Mouse (Mus musculus) midbrain, embryonic 12.5 days (tissue): ENCODE data around the gene Dynlt1b. TPM values are rescaled to one million over a fixed set of nuclear protein-coding genes. Genes with fewer than 3 reads are reported as not detected.
"Not testable (repeated sequence)": the region's sequence is repeated elsewhere in the genome, so short reads cannot be mapped to it uniquely, and the experiment has no call there.

Experiments
- ATAC-seq: fragments of 200-750 bp; cut with Nextera tagmentation; 2 replicates; pipeline ENCODE4 v1.8.0; 2017; ENCODE audit warnings: low read depth, moderate TSS enrichment, moderate library complexity; ENCODE audit not compliant: low FRiP score
- H3K27ac ChIP-seq: fragments of 300-500 bp; sonication (generic); replicated peaks from 2 replicates; pipeline ENCODE4 v1.5.1; 2016; ENCODE audit warnings: mild to moderate bottlenecking
- H3K27me3 ChIP-seq: fragments of 300-500 bp; sonication (generic); 2 replicates; pipeline ENCODE4 v1.6.1; 2016; ENCODE audit warnings: mild to moderate bottlenecking
- H3K36me3 ChIP-seq: fragments of 300-500 bp; sonication (generic); 2 replicates; pipeline ENCODE4 v1.6.1; 2016
- H3K4me1 ChIP-seq: fragments of 300-500 bp; sonication (generic); 2 replicates; pipeline ENCODE4 v1.6.1; 2016
- H3K4me2 ChIP-seq: fragments of 300-500 bp; sonication (generic); replicated peaks from 2 replicates; pipeline ENCODE4 v1.6.1; 2016; ENCODE audit warnings: mild to moderate bottlenecking, moderate library complexity
- H3K4me3 ChIP-seq: fragments of 300-500 bp; sonication (generic); 2 replicates; pipeline ENCODE4 v1.5.1; 2016; ENCODE audit warnings: mild to moderate bottlenecking
- H3K9ac ChIP-seq: fragments of 300-500 bp; sonication (generic); replicated peaks from 2 replicates; pipeline ENCODE4 v1.6.1; 2016; ENCODE audit warnings: mild to moderate bottlenecking, moderate library complexity
- H3K9me3 ChIP-seq: fragments of 300-500 bp; sonication (generic); 2 replicates; pipeline ENCODE4 v1.6.1; 2016; ENCODE audit warnings: mild to moderate bottlenecking
- WGBS: fragments of 180-500 bp; shearing (Covaris S2); methylation state at CpG from one replicate; pipeline ENCODE4 v1.1.7; 2016; 5-methylcytosine and 5-hydroxymethylcytosine counted together
- polyA plus RNA-seq: library from polyadenylated mRNA; unstranded; fragments of >200 nt; fragmentation: Nextera tagmentation; extraction: Ambion mirVana; gene quantifications from 2 replicates; pipeline ENCODE4 v1.2.1, GENCODE M21; 2016

Gene Dynlt1b
- polyA plus RNA-seq, 1 experiment from 2014 or later: 776 TPM

GRCm38 (mm10) chr17:6399281-6400096 is 30.4 kb upstream of the Dynlt1b start:
- 13% methylated on average over 8 of the region's 13 CpGs for WGBS
- not testable (repeated sequence) for H3K27me3 ChIP-seq, H3K36me3 ChIP-seq, H3K4me1 ChIP-seq, H3K4me3 ChIP-seq, H3K9ac ChIP-seq, H3K9me3 ChIP-seq
- peak overlapping the region; percentile 89 for H3K27ac ChIP-seq
- H3K4me2 ChIP-seq: 0 out of 2 replicates have a peak overlapping the region, but pooled peaks have one; percentile 1
- ATAC-seq: peak; percentile 96

DNA sequence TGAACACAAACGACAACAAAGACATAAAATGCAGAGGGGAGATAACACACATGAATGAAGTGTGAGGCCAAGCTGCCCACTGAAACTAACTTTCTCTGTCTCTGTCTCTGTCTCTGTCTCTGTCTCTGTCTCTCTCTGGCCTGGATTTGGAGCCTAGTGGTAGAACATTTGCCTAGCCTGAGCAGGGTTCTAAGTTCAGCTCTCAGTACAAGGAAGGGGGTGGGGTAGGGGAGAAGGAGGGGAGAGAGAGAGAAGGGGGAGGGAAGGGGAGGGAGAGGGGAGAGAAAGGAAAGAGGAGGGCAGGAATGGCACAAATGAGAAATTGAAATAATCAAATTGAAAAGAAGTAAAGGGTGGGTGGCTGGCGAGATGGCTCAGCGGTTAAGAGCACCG is 29.8 kb upstream of the Dynlt1b start:
- H3K27ac ChIP-seq: peak overlapping the region; percentile 89
- 66% methylated on average over 4 of the region's 4 CpGs for WGBS
- H3K9ac ChIP-seq: not testable (repeated sequence)

GRCm38 (mm10) chr17:6404493-6404892 is 25.4 kb upstream of the Dynlt1b start:
- not testable (repeated sequence) for H3K4me2 ChIP-seq, H3K27ac ChIP-seq, H3K27me3 ChIP-seq, H3K9ac ChIP-seq, H3K36me3 ChIP-seq, H3K4me1 ChIP-seq, ATAC-seq, H3K9me3 ChIP-seq, H3K4me3 ChIP-seq
- WGBS: 39% methylated on average over 1 of the region's 1 CpGs

More for the DNA sequence above, 29.8 kb upstream of the Dynlt1b start:
- H3K4me2 ChIP-seq: 0 out of 2 replicates have a peak overlapping the region, but pooled peaks have one; percentile 1
- not testable (repeated sequence) for H3K9me3 ChIP-seq, H3K36me3 ChIP-seq, H3K27me3 ChIP-seq, H3K4me3 ChIP-seq, H3K4me1 ChIP-seq
- ATAC-seq: peak; percentile 73

DNA sequence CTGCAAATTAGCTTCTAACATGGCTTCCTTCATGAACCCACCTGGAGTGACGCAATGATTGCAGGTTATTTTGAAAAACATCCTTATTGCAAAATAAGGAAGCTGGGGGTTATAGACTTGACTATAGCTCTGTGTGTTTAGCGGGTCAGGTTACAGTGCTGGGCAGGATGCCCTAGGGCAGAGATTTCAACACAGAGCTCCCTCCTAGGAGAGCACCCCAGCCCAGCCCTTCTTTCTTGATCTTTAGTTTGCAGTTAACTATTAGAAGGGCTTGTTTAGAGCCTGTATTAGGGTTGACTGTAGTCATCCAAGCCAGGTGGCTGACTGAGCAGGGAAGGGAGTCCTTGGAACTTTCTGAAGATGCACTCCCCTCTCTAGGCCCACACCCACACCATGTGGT is 22.9 kb upstream of the Dynlt1b start:
- not testable (repeated sequence) for H3K4me3 ChIP-seq, H3K4me2 ChIP-seq, H3K9ac ChIP-seq, H3K4me1 ChIP-seq, H3K27ac ChIP-seq, H3K9me3 ChIP-seq, ATAC-seq, H3K36me3 ChIP-seq, H3K27me3 ChIP-seq
- WGBS: 73% methylated on average over 1 of the region's 2 CpGs

DNA sequence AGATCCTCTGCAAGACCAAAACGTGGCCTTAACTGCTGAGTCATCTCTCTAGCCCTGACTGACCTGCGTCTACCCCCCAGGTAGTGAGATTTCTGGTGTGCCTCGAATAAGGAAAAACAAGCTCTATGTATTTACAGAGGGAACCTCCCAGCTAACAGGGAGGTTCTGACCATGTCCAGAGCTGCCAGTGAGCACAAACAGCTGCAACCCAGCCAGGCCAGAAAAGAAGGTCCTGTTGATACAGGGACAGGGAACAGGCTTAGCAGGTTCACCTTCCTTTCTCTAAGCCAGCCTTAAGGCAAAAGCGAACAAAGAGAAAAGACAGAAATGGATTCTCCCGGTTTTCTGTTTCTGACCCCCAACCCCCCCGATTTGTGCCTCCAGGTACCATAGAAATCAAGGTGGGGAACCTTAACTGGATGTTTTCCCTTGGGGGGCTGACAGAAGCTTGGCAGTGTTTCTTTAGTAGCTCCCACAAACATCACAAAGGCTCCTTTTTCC is 19.1 kb upstream of the Dynlt1b start:
- not testable (repeated sequence) for H3K4me2 ChIP-seq, H3K36me3 ChIP-seq, H3K4me3 ChIP-seq, H3K27me3 ChIP-seq, H3K4me1 ChIP-seq, ATAC-seq, H3K9me3 ChIP-seq, H3K9ac ChIP-seq, H3K27ac ChIP-seq
- WGBS: 60% methylated on average over 6 of the region's 6 CpGs

- 35% methylated on average over 6 of the region's 7 CpGs for WGBS
- H3K9me3 ChIP-seq, ATAC-seq, H3K4me1 ChIP-seq, H3K9ac ChIP-seq, H3K4me3 ChIP-seq, H3K4me2 ChIP-seq, H3K27ac ChIP-seq, H3K27me3 ChIP-seq, H3K36me3 ChIP-seq: not testable (repeated sequence)
Observed at GRCm38 (mm10) chr17:6417118-6417517, 12.8 kb upstream of the Dynlt1b start.

- not testable (repeated sequence) for H3K27me3 ChIP-seq, H3K36me3 ChIP-seq, H3K9ac ChIP-seq, ATAC-seq, H3K4me3 ChIP-seq, H3K9me3 ChIP-seq, H3K27ac ChIP-seq, H3K4me2 ChIP-seq, H3K4me1 ChIP-seq
- 96% methylated on average over 2 of the region's 2 CpGs for WGBS
Observed at GRCm38 (mm10) chr17:6420557-6420956, 9.4 kb upstream of the Dynlt1b start.

DNA sequence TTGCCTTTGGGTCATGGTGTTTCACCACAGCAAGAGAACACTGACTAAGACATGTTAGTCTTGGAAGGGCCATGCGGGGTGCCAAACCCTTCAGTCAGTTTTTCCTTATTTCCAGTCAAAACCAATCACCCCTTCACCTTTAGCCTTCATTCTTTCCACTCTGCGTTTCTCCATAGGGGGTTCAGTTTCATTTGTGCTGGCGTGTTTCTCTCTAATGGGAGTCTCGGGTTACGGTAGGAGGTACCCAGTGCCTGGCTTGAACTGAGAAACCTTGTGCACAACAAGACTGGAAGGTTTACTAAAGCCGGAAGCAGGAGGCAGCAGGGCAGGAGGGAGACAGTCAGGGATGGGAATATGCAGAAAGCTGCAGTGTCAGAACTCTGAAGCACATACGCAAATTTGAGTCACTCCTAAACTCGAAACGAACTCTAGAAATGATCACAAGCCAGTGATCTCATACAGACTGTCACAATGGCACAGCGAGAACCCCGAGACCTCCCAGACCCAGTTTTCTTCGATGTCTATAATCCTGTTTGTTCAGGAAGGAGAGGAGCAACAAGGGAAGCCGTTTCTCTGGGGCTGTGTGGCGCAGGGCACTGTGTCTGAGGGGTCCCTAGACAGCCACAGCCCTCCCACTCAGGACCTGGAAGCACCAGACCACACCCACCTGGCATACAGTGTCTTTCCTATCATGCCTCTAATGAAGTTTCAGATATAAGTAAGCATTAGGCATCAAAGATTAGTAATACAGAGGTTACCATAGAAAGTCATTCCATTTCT is 8.2 kb upstream of the Dynlt1b start:
- not testable (repeated sequence) for H3K9me3 ChIP-seq, H3K9ac ChIP-seq, H3K4me2 ChIP-seq, H3K27me3 ChIP-seq, H3K36me3 ChIP-seq, H3K4me3 ChIP-seq, H3K4me1 ChIP-seq, H3K27ac ChIP-seq
- 32% methylated on average over 13 of the region's 14 CpGs for WGBS
- ATAC-seq: peak; percentile 61; the same call in 1 of the 2 replicates

- not testable (repeated sequence) for H3K27me3 ChIP-seq, H3K4me2 ChIP-seq, H3K9ac ChIP-seq, H3K9me3 ChIP-seq, H3K27ac ChIP-seq, H3K4me3 ChIP-seq, H3K36me3 ChIP-seq, H3K4me1 ChIP-seq
- ATAC-seq: peak; percentile 61; the same call in 1 of the 2 replicates
- WGBS: 46% methylated on average over 2 of the region's 2 CpGs
Observed at GRCm38 (mm10) chr17:6422370-6422769, 7.5 kb upstream of the Dynlt1b start.

- not testable (repeated sequence) for H3K4me2 ChIP-seq, H3K27me3 ChIP-seq, H3K36me3 ChIP-seq, H3K4me1 ChIP-seq, H3K9ac ChIP-seq, H3K9me3 ChIP-seq, H3K27ac ChIP-seq, H3K4me3 ChIP-seq
- 57% methylated on average over 3 of the region's 3 CpGs for WGBS
- ATAC-seq: peak; percentile 62
Observed at GRCm38 (mm10) chr17:6422805-6423204, 7.1 kb upstream of the Dynlt1b start.

GRCm38 (mm10) chr17:6424294-6424980 is 5.5 kb upstream of the Dynlt1b start:
- WGBS: 72% methylated on average over 11 of the region's 12 CpGs
- not testable (repeated sequence) for H3K4me2 ChIP-seq, H3K9ac ChIP-seq, H3K36me3 ChIP-seq, ATAC-seq, H3K4me3 ChIP-seq, H3K9me3 ChIP-seq, H3K27me3 ChIP-seq, H3K27ac ChIP-seq, H3K4me1 ChIP-seq

DNA sequence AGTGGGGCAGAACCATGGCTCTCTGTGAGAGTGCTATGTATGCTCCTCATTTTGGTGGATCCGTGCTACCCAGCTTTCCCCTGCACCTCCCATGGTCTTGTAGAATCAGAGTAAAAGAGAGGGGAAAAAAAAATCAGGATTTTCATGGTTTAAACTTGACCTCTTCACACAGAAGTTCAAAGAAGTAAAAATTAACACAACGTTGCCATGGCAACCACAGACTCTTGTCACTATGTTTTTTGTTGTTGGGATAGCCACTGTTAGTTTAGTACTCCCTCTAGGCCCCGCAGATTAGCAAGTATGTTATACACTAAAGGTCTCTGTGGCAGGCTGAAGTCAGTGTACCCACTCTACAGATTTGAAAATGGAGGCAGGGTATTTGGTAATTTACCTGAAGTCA is 4.6 kb upstream of the Dynlt1b start:
- H3K27me3 ChIP-seq, H3K4me1 ChIP-seq, H3K4me2 ChIP-seq, ATAC-seq, H3K4me3 ChIP-seq, H3K36me3 ChIP-seq, H3K27ac ChIP-seq, H3K9ac ChIP-seq, H3K9me3 ChIP-seq: not testable (repeated sequence)
- 72% methylated on average over 3 of the region's 3 CpGs for WGBS
